Mouse (Mus musculus) thymus, postnatal 0 days (tissue): ENCODE measurements at regions not wholly inside any gene's neighbourhood (a gene's known extent, or its start where the extent isn't known, plus 50 kb on each side); places are given as distances from the start of the nearest gene placed in this dataset.

Source experiments
- DNase-seq: peaks from one replicate; pipeline ENCODE4 v3.0.0-alpha.2; 2015; ENCODE audit warnings: low spot score

DNA sequence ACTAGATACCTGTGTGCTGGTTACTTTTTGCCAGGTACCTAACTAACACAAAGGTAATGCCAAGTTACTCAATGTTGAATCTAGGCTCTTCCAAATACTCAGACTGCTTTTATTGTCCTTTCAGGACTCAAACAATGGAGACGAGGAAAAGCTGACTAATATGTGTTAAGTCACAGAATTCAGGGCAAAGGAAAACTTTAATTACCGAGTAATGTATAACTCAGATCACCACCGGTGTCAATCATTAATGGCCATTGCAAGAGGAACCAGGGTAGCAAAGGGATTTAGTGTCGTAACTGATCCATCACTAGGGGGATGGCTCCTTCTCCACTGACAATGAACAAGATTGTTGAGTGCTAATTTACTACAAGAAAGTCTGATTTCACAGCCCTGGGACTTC, 105.6 kb upstream of the Atp2b1 start:
- DNase-seq = no peak

DNA sequence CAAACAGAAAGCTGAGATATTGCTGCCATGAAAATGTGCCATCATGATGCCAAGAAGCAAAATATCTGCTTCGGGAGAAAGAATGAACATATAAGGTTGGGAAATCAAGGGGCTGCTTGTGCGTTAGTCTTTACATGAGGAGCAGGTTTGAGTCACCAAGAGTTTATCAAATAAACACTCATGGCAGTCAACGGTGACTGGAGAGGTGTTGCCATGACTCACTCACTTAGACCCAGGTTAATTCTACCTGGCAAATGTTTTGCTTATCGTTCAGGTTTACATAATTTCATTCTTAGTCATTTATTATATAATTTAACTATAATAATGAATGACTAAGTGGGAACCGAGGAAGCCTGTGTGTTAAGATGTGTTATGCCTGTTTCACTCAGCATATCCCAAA, 85.2 kb upstream of the Atp2b1 start:
- no peak for DNase-seq

DNA sequence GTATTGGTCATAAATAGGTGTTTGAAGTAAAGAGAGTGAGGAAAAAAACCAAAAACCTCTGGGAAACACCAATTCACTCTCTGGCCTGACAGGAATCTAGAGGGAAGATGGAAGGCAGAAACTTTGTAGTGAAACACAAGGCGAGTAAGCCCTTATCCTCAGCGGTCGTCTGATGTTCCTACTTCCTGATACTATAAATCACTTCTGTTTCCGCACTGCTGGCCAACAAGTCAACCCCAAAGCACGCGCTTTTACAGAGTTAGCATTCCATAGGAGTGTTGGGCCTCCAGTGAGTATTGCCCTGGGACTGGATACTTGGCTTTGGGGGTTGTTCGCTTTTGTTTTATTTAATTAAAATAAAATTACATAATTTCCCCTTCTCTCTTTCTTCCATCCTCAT, 82.7 kb upstream of the Atp2b1 start:
- DNase-seq = no peak

DNA sequence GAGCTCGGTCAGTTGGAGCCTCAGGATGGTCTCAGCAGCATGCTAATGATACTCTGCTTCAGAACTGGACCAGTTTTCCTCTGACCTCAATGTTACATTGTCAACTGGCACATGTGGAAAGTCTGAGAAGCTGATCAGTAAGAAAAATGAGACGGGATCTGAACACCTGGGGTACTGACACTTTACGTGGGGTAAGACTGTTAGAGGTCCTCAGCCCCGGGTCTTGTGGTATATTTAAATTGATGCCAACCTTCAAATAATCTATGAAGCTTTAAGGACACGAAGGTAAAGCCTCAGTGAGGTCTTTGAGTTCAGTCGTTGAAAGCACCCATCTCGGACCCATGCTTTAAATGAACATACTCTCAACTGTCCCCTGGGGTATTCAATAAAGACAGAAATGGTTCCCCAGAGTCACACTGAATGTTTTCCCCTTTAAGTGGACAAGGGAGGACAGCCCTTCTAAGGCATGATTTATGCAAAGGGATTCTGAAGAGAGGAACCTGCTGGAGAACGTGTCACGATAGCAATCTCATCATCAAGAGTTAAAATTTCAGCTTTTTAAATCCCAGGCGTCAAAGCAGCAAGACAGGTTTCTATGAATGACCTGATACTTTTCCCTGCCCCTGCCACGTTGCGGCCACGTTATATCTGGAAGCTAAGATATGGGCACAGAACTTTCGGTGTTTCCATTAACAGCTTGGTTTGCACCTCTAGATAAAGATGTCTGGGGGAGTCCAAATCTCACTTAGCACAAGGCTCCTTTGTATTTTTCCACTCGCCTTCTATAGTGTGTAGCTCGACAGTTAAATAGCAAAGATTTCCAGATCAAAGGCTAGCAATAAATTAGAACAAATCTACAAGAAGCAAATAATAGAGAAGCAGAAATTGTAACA, 76.7 kb upstream of the Atp2b1 start:
- DNase-seq = no peak

DNA sequence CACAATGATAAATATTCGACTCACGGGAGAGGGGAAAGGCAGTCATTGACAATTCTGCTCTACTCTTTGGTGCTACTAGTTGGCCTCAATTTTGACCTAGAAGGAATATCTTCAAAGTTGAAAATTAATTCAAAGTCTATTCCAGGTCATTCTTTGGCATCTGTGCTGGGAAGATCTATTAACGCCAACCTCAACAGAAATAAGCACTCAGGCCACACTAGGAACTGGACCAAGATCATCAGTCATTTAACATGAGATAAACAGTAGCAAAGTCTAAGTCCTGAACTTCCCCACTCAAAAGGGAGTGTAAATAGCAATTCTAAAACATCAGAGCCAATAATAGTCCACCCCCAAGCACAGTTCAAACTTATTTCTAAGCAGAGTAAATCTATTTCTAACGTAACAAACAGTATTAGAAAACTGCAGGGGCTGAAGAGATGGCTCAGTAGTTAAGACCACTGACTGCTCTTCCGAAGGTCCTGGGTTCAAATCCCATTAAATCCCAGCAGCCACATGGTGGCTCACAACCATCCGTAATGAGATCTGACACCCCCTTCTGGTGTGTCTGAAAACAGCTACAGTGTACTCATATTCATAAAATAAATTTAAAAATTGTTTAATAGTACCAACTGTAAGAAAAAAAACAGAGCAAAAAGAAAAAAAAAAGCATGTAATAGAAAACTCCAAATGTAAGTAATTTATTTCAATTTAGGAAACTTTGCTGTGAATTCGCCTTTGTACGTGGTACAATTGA, 75.1 kb upstream of the Atp2b1 start:
- DNase-seq = no peak

DNA sequence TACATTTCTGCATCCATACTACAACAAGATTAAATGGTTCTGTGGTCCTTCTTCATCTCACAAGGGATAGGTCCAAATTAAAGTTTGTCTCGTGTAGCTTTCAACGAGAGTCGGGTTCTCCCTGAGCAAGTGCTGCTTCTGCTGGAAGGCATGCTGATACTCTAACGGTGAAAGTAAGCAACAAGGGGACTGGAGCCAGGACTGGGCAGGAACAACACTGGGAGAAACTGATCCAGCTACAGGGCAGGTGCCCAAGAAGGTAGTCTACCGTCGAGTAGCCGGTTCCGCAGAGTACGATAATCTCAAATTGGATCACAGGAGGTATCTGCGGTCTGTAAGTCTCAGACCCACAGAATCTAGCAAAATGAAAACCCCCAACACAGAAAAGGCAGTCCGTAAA, 74.2 kb upstream of the Atp2b1 start:
- no peak for DNase-seq

DNA sequence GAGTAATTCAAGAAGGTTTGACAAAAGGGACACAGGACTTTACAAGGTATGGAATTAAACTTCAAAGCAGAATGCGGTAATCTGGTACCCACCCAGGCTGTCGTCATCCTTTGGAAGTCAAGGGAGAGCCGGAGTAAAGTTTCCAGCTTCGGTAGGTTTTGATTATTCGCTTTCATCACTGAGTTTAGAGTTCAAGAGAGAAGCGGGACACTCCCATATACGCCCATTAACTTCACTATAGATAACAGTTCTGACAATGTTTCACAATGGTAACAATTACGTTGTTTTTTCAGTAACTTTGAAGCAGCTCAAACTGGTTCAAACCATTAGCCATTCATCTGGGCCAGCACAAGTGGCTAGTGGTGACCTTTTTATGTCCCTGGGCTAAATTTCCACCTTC, 73.8 kb upstream of the Atp2b1 start:
- no peak for DNase-seq

DNA sequence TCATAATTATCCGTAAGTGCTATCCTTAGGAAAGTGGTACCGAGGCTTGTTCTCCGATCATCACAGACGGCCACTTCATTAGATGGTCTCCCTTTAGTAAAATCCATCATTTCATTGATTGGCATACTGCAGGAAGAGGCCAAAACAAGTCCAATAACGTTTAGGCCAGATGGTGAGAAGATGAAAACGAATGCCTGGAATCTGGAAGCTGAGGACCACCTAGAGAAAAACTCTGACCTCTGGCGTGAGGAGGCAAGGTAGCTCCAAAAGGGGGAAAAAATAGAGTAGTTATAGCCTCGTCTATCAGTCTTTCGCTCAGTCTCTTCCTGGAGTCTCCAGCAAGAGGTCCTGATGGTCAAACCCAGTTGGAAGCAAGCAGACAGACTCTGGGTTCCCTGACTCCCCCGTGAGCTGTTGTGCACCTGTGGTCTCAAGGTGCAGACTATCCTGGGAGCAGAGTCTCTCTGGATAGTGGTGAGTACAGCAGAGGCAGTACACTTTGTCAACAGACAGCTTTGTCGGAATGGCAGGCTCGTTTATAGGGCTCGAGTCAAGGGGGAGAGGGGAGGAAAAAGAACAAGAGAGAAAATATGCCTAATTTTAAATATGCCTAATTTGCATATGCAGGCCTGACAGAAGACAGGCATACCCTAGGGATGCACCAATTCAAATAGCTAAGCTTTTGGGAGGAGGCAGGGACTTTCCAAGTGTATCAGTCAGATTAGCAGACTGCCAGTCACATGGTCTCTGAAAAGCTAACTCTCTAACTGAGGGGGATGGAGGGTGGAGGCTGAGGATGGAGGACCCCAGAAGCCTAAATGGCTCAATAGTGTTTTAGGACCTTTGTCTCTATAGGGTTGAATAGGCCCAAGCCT, 73.0 kb upstream of the Atp2b1 start:
- DNase-seq = no peak

DNA sequence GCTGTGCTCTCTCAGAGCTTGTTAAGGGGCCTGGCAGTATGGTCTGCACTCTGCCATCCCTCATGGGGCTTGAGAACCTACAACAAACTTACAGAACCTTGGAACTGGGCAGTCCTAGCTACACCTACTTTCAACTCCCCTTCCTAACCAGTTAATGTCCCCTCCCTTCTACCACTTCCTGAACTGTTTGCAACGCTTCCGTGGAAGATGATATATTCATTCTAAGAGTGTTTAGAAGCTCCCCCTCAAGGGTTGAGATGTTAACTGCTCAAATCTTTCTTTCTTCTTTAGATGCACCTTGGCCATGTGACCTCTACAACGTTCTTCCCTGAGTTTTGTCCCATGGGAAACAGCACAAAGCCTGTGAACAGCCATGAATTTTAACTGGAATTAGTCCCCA, 72.3 kb upstream of the Atp2b1 start:
- no peak for DNase-seq

DNA sequence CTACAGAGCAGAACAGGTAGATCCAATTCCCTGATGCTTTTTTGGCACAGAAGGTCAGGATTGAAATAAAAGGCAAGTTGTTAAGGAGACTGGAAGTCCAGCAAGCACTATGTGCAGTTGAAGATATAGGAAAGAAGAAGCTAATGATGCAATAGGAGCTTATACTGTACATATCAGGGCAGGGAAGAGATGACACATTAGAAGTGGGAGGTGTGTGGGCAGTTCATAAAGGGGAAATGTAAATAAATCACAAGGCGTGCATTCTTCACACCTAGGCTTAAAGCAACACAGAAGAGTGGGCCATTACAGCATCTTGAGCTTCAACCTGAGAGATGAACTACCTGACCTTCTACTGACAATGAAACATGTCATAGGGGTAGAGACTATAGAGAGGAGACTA, 71.5 kb upstream of the Atp2b1 start:
- DNase-seq = no peak

DNA sequence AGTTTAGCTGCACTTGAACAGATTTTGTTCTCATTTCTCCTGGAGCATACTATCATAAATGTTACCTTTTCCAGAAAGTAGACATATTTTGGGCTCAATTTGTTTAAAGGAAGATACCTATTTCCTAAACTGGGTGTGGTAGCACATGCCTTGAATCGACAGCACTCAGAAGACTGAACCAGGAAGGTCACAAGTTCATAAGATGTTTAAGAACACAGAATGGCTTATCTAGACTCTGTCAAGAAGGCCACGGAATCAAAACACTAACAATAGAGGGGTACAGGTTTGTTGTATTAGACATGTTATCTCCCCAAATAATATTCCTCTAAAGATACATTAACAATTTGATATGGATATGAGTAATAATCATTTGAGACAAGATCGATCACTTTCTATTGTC, 64.4 kb upstream of the Atp2b1 start:
- no peak for DNase-seq

DNA sequence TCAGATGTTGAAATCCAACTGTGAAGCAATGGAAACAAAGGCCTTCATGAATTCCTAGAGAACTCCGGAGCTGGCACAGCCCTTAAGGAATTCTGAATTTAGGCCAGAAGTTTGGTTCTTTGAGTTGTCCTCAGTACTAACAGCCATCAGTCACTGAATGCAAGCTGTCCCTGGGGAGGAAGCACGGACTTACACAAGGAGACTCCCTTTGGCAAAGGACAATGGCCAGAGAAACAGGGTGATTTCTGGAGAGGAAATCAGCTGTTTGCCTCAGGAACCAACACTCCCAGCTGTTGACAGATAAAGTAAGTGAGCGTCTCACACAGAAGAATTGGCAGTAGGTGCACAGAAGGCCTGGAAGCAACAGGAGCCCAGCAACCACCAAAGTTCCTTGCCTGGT, 56.8 kb upstream of the Atp2b1 start:
- no peak for DNase-seq

DNA sequence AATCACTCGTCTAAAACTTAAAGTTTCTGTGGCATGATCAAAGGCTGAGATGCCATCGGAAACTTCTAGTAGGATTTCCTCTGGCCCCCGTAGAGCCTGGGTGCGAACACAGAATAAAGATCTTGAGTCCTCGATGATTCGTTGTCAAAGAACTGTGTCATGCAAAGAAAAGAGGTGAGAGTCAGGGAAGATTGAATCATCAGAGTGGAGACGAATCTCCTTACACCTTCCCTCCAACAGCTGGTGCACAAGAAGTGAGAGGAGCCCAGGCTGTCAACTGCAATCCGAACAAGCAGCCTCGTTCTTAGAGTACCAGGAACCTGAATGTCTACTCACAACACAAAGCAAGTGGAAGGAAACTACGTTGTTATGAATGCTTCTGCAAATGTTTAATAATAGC, 52.7 kb upstream of the Atp2b1 start:
- no peak for DNase-seq

DNA sequence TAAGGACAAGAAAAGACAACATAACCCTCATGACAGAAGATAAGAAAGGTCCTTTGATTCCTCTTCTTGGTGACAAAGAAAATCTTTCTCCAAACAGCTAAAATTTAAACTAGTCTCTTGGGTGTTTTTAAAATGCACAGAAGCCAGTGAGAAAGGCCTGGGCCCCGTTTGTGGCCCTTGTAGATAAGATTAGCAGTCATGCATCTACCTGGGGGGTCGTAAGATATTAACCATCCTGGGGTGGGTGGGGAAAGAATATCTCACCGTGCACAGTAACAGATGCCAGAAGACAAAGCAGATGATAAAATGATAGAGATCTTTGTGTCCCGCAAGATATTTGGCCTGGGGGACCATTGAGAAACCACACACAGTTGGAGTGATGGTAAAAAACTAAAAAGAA, 51.5 kb upstream of the Atp2b1 start:
- DNase-seq = no peak

DNA sequence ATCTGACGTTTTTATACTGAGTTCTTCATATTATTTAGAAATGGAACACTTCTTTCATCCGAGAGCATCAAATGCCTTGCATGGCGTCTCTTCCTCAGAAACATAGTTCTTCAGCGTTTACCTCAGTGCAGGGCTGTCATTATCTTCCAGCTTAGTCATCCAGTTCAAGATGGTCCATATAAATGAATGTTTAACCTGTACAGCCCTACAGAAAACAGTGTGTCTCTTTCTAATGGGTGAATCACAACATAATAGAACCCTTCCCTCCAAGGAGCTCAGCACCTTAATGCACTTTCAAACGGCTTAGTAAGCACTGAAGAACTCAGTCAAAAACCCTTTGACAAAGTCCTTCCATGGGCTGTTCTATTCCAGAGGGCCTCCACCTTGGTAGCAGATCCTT, 49.8 kb upstream of the Atp2b1 start:
- no peak for DNase-seq
